In the genomic region with DNA sequence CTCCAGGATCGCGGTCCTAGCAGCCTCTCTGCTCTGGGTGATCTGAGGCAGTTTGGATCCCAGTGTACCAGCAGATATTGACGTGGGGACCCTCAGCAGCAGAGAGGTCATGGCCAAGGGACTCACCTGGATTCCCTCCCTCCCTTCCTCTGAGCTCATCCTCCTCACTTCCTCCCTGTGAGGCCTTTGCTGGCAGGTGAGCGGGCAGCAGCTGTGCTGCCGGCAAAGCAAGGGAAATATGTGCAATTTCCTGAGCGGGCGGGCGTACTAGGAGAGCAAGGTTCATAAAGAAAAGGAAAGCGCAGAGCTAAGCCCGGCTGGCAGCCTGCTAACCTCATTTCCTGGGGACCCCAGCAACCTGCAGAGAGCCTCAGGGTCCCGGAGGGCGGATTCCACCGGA, we compare ENCODE assay signal across 9 mouse cellular contexts.
DNase-seq lines count a peak whose midpoint lies in the region; ATAC-seq lines count a peak whose summit lies in the region.
"Had no signal": no experiment of that assay in that cellular context is flagged by ENCODE, and none has a peak within 500 bp of the region (broad histone marks: within the 10 kb centered on the region; RNA-seq: fewer than 3 reads in every experiment).

No protein-coding gene starts in this region.

- peaks cover 20% of the 10 kb centered on the region for H3K4me1 ChIP-seq in forebrain, embryonic 12.5 days
- peaks cover 22% of the 10 kb centered on the region for H3K4me1 ChIP-seq in hindbrain, embryonic 10.5 days (replicated peaks)
- peaks cover 24% of the 10 kb centered on the region for H3K4me1 ChIP-seq in limb, embryonic 10.5 days
- peaks cover 25% of the 10 kb centered on the region for H3K4me1 ChIP-seq in neural tube, embryonic 15.5 days

- no peaks in the 10 kb centered on the region for H3K36me3 ChIP-seq in forebrain, embryonic 12.5 days (replicated peaks)
- no peaks in the 10 kb centered on the region for H3K36me3 ChIP-seq in hindbrain, embryonic 10.5 days
- no peaks in the 10 kb centered on the region for H3K36me3 ChIP-seq in limb, embryonic 10.5 days
- no peaks in the 10 kb centered on the region for H3K36me3 ChIP-seq in neural tube, embryonic 15.5 days

- no peak overlapping the region for H3K27ac ChIP-seq in forebrain, embryonic 12.5 days
- 0 out of 2 replicates have a peak overlapping the region, but pooled peaks have one; percentile 53 for H3K27ac ChIP-seq in hindbrain, embryonic 10.5 days
- peak overlapping the region; percentile 47; the same call in 1 of the 2 replicates for H3K27ac ChIP-seq in limb, embryonic 10.5 days
- 0 out of 2 replicates have a peak overlapping the region, but pooled peaks have one; percentile 28 for H3K27ac ChIP-seq in neural tube, embryonic 15.5 days (replicated peaks)

- peak; percentile 42 for DNase-seq in retina, postnatal 1 day
- no peak for DNase-seq in retina, embryonic 14.5 days (ENCODE audit: low spot score)
- peak; percentile 26 for DNase-seq in hindbrain, embryonic 10.5 days (ENCODE audit: low spot score)
- DNase-seq in limb, embryonic 10.5 days (ENCODE audit: low spot score): peak; percentile 51
- DNase-seq in adipocyte (ENCODE audit: low spot score): no peak
- no peak for DNase-seq in layer of hippocampus, adult 9-10 months (ENCODE audit: low spot score)

- 14% methylated on average over 13 of the region's 13 CpGs for WGBS in forebrain, embryonic 12.5 days
- 22% methylated on average over 13 of the region's 13 CpGs for WGBS in hindbrain, embryonic 10.5 days
- WGBS in limb, embryonic 10.5 days: 15% methylated on average over 13 of the region's 13 CpGs
- 12% methylated on average over 13 of the region's 13 CpGs for WGBS in neural tube, embryonic 15.5 days

- H3K4me3 ChIP-seq in forebrain, embryonic 12.5 days (replicated peaks): no peak overlapping the region; the same call in 1 of the 2 replicates
- H3K4me3 ChIP-seq in hindbrain, embryonic 10.5 days: peak overlapping the region; percentile 24; the same call in 1 of the 2 replicates
- peak overlapping the region; percentile 33 for H3K4me3 ChIP-seq in limb, embryonic 10.5 days
- no peak overlapping the region for H3K4me3 ChIP-seq in neural tube, embryonic 15.5 days (replicated peaks)

- no peaks in the 10 kb centered on the region for H3K9me3 ChIP-seq in forebrain, embryonic 12.5 days
- no peaks in the 10 kb centered on the region for H3K9me3 ChIP-seq in hindbrain, embryonic 10.5 days
- H3K9me3 ChIP-seq in limb, embryonic 10.5 days (replicated peaks): no peaks in the 10 kb centered on the region
- no peaks in the 10 kb centered on the region for H3K9me3 ChIP-seq in neural tube, embryonic 15.5 days (replicated peaks)

- no peak overlapping the region for H3K9ac ChIP-seq in forebrain, embryonic 12.5 days
- H3K9ac ChIP-seq in neural tube, embryonic 15.5 days (replicated peaks): no peak overlapping the region; the same call in 1 of the 2 replicates

- peak overlapping the region; percentile 32 for H3K4me2 ChIP-seq in forebrain, embryonic 12.5 days
- peak overlapping the region; percentile 31 for H3K4me2 ChIP-seq in neural tube, embryonic 15.5 days

- ATAC-seq in forebrain, embryonic 12.5 days (ENCODE audit: low FRiP score): peak; percentile 54; the same call in 1 of the 2 replicates
- ATAC-seq in neural tube, embryonic 15.5 days (ENCODE audit: low FRiP score): peak; percentile 51; the same call in 1 of the 2 replicates
- ATAC-seq: Patski had no signal

- H3K27me3 ChIP-seq in forebrain, embryonic 12.5 days: peaks cover 23% of the 10 kb centered on the region; the same call in 1 of the 2 replicates
- peaks cover 35% of the 10 kb centered on the region for H3K27me3 ChIP-seq in hindbrain, embryonic 10.5 days (ENCODE audit: insufficient read depth, poor library complexity, severe bottlenecking)
- H3K27me3 ChIP-seq in limb, embryonic 10.5 days (ENCODE audit: low read depth, poor library complexity, severe bottlenecking): peaks cover 41% of the 10 kb centered on the region
- no peaks in the 10 kb centered on the region for H3K27me3 ChIP-seq in neural tube, embryonic 15.5 days (replicated peaks)
- H3K27me3 ChIP-seq: Patski had no signal

Comparison
In these comparisons a context has a peak if more than half of its experiments do, and no peak if none do; other contexts are left out.
1. DNase-seq: peak in retina, postnatal 1 day (single experiment), hindbrain, embryonic 10.5 days (single experiment) and limb, embryonic 10.5 days (single experiment); none in retina, embryonic 14.5 days (single experiment), adipocyte (single experiment) and layer of hippocampus, adult 9-10 months (single experiment).
2. H3K4me3 ChIP-seq: peak in hindbrain, embryonic 10.5 days (single experiment) and limb, embryonic 10.5 days (single experiment); none in forebrain, embryonic 12.5 days (single experiment) and neural tube, embryonic 15.5 days (single experiment).